Mouse (Mus musculus): ENCODE results near the gene Mpped2. TPM values are rescaled to one million over a fixed set of nuclear protein-coding genes. Genes with fewer than 3 reads are reported as not detected.

The Mpped2 gene
- polyA plus RNA-seq (2015; fragmentation: Nextera tagmentation; extraction: Ambion mirVana): 180 and 197 TPM in 2 replicates

DNA sequence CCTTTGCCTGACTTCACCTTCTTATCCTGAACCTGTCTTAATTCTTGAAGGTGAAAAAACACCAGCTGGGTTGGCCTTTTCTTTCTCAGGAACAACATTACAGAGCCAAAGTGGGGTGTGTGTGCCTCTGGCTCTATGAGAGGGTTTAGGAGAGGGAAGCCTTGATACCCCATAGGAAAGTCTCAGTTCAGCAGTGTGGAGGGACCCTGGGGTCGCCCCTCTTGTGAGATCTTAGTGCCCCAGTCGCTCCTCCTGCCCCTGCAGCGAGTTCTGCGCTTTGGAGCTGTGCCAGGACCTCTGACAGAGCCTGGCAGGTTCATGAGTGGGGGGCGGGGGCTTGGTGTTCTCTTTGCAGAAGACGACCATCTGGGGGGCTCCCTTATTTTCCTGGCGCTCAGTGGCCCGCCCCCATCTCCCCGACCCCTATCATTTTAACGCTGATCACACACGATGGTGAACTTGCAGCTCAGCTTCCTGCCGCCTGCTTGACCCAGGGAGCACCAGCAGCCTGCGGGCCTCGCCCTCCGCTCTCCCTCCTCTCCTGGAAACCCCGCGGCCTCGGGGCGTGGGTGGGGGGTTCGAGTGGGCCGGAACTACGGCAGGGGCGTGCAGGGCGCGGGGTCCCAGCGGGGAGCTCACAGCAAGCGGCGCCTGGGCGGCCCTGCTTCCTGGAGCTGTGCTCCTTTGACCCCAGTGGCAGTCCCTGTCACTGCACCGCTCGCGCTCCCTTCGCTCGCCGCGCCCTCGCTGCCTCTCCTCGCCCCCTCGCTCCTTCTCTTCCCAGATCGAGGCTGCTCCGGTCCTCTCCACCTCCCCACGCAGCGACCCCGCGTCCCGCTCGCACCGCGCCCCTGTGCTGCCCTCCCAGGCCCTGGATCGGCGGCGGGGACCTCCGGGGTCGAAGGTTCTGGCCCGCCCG, at the start of gene Mpped2:
Gene Mpped2, plus strand, starts transcription at position 487 of the 919 bp plus-strand sequence.
- peaks cover 41% of the 10 kb centered on the region for H3K4me1 ChIP-seq
- peak; percentile 61 for ATAC-seq
- peak within 1 kb of the TSS; percentile 89 for H3K4me2 ChIP-seq
- H3K27me3 ChIP-seq: no peaks in the 10 kb centered on the region
- H3K27ac ChIP-seq: peak within 1 kb of the TSS; percentile 99
- H3K9me3 ChIP-seq (replicated peaks): no peaks in the 10 kb centered on the region
- peak within 1 kb of the TSS; percentile 100 for H3K9ac ChIP-seq
- H3K36me3 ChIP-seq (ENCODE audit: poor library complexity, severe bottlenecking): no peaks in the 10 kb centered on the region
- WGBS: under 1% methylated on average over 40 of the region's 56 CpGs
- H3K4me3 ChIP-seq: peak within 1 kb of the TSS; percentile 82

DNA sequence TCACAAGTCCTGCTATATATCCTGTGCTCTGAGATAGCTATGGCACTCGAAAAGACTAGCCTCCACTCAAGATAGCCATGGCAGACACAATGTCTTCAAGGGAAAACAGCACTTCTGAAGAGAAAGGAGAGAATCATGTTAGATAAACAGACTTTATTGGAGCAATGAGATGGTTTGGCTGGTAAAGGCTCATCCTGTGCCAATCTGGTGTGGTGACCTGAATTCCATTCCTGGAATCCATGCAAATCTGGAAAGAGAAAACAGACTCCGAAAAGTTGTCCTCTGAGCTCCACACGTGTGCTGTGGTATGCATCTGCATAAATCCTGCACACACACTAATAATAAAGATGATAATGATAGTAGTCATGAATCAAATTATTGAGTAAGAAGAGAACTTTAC, 48.3 kb upstream of the Mpped2 start:
- Histone ChIP-seq H3K27ac (no peak overlapping the region), H3K9me3 (replicated peaks) (no peaks in the 10 kb centered on the region), H3K4me3 (no peak overlapping the region), H3K4me1 (peaks cover 13% of the 10 kb centered on the region), H3K4me2 (no peak overlapping the region), H3K27me3 (no peaks in the 10 kb centered on the region), H3K9ac (no peak overlapping the region), H3K36me3 (ENCODE audit: poor library complexity, severe bottlenecking) (no peaks in the 10 kb centered on the region)
- ATAC-seq: no peak
- WGBS: 89% methylated on average over 3 of the region's 3 CpGs

DNA sequence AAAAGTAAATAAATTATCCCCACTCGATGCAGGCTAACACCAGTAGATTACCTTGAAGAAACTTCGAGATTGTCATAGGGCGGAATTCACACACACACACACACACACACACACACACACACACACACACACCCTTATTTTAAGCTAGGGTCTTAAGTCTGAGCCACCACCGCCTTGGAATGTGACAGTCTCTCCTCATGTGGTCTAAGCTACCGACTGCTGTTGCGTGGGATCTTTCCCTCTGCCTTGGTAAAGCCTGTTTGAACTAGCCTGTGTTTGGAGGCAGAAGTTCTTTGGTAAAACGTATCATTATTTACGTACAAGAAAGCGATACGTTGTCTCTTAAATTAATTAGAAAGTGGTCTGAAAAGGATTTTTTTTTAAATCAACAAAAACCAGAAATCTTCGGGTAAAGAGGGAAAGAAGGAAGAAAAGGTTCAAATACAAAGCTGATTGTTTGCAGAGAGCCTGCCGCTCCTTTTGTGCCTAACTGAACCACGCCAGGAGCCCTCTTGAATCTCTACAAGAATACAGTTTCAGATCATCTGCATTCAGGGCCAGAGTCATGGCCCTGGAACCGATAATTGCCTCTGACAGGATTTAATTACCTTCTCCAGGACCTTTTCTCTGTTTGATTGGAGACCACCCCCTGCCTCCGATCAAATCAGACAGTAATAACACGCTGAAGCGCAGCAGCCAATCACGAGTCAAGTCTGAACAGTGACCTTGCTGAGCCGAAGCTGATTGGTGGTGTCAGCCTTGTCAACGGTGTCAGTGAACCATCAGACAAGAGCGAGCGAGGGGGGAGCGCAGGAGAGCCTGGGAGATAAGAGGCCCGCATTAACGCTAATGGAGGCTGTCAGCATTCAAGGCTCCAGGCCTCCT, 43.1 kb upstream of the Mpped2 start:
- WGBS: 4% methylated on average over 25 of the region's 25 CpGs
- peak overlapping the region; percentile 55 for H3K4me2 ChIP-seq

DNA sequence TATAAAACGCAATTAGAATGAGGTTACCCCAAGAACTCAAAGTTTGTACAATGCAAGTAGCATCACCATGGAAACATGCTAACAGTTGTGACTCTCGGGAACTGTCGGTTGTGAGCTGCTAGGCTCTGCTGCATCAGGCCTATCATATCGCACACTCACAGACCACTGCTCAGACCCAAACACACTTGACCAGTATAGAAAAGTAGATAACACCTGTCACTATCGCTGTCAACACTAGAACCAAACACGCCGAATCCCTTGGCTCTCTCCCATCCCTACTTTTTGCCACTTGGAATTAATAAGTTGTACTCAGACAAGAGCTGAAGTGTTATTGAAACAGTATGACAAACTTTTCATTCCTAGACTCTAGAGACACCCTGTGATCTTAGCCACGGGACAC, 40.9 kb upstream of the Mpped2 start:
- ATAC-seq: no peak
- Histone ChIP-seq H3K4me3 (no peak overlapping the region), H3K4me2 (no peak overlapping the region), H3K36me3 (ENCODE audit: poor library complexity, severe bottlenecking) (no peaks in the 10 kb centered on the region), H3K27me3 (no peaks in the 10 kb centered on the region), H3K9ac (no peak overlapping the region), H3K27ac (no peak overlapping the region), H3K9me3 (replicated peaks) (no peaks in the 10 kb centered on the region), H3K4me1 (peaks cover 27% of the 10 kb centered on the region)
- 64% methylated on average over 8 of the region's 8 CpGs for WGBS

More for the DNA sequence above, 43.1 kb upstream of the Mpped2 start:
- Histone ChIP-seq H3K27ac (peak overlapping the region; percentile 87), H3K27me3 (no peaks in the 10 kb centered on the region), H3K36me3 (ENCODE audit: poor library complexity, severe bottlenecking) (no peaks in the 10 kb centered on the region), H3K4me3 (peak overlapping the region; percentile 37), H3K9ac (peak overlapping the region; percentile 51), H3K9me3 (replicated peaks) (no peaks in the 10 kb centered on the region), H3K4me1 (peaks cover 25% of the 10 kb centered on the region)
- peak; percentile 99 for ATAC-seq

DNA sequence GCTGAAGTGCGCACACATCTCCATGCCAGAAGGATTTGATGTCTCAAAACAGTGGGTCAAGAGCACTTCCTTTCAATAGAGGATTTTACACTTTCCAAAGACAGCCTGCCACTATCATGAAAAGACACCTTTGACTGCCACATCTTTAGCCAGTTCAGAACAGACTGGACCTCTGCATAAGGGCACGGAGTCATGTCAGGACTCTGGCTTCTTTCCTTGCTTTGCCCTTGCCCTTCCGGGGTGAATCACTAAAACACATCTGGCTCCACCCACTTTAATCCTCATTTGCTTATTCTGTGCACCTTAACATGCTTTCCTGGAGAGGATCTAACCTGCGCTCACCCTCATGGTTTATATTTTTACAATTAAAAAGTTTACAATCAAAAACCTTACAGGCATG, 40.3 kb upstream of the Mpped2 start:
- Histone ChIP-seq H3K27ac (no peak overlapping the region), H3K9me3 (replicated peaks) (no peaks in the 10 kb centered on the region), H3K27me3 (no peaks in the 10 kb centered on the region), H3K9ac (no peak overlapping the region), H3K4me3 (no peak overlapping the region), H3K4me2 (no peak overlapping the region), H3K36me3 (ENCODE audit: poor library complexity, severe bottlenecking) (no peaks in the 10 kb centered on the region), H3K4me1 (peaks cover 27% of the 10 kb centered on the region)
- no peak for ATAC-seq
- 80% methylated on average over 4 of the region's 4 CpGs for WGBS

DNA sequence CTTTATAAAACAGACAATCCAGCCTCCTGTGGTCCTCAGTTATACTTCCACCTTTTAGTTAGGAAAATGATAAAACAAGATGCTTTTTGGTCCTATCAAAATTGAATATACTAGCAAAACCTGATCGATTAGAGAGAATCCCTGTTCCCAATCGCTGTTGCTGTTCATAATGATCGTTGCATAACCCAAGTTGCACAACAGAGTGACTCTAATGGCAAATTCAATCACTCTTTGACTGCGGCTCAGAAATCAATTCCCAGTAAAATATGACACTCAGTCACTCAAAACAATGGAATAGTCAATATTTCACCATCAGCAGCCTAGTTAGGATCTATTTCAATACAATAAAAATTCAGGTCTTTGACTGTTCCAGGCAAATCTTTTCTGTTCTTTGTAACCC, 39.8 kb upstream of the Mpped2 start:
- Histone ChIP-seq H3K36me3 (ENCODE audit: poor library complexity, severe bottlenecking) (no peaks in the 10 kb centered on the region), H3K4me2 (no peak overlapping the region), H3K4me1 (peaks cover 27% of the 10 kb centered on the region), H3K9me3 (replicated peaks) (no peaks in the 10 kb centered on the region), H3K4me3 (no peak overlapping the region), H3K9ac (no peak overlapping the region), H3K27ac (no peak overlapping the region), H3K27me3 (no peaks in the 10 kb centered on the region)
- WGBS: 93% methylated on average over 4 of the region's 4 CpGs
- no peak for ATAC-seq

DNA sequence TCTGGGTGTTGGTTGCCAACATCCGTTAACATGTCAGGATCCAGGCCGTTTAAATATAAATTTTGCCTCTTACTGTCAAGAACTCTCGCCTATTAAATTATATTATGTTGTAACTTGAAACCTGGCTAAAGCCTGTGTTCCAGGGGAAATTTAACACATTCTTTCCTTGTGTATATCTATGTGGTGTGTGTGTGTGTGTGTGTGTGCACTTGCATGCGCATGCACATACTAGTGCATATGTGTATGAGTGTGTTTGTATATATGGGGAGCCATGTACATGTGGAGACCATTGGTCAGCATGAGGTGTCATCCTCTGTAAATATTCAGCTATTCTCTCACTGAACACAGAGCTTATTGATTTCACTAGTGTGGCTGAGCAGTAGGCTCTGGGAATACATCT, 37.8 kb upstream of the Mpped2 start:
- H3K36me3 ChIP-seq (ENCODE audit: poor library complexity, severe bottlenecking): no peaks in the 10 kb centered on the region

DNA sequence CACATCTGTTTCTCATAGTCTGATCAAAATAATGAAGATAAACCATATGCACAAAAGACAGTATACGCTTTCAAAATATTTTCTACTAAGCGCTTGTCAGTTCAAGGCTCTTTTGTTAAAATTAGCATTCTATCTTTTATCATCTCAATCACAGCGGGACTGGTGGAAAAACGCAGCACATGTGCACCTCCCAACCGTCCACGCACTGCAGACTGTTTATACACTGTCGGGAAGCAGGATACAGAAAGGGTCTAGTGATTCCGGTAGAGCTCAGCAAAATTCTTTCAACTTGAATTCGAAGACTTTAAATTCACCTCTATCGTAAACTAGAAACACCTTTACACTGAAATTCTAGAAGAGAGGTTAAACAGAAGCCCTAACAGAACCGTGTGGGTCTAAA, 27.8 kb upstream of the Mpped2 start:
- Histone ChIP-seq H3K27ac (no peak overlapping the region), H3K4me2 (no peak overlapping the region), H3K9me3 (replicated peaks) (no peaks in the 10 kb centered on the region), H3K27me3 (no peaks in the 10 kb centered on the region), H3K4me3 (no peak overlapping the region), H3K4me1 (no peaks in the 10 kb centered on the region), H3K36me3 (ENCODE audit: poor library complexity, severe bottlenecking) (no peaks in the 10 kb centered on the region), H3K9ac (no peak overlapping the region)
- ATAC-seq: 0 out of 2 replicates have a peak, but pooled peaks have one; percentile 53
- WGBS: 70% methylated on average over 11 of the region's 11 CpGs

More for the DNA sequence above, 37.8 kb upstream of the Mpped2 start:
- no peak for ATAC-seq
- WGBS: 71% methylated on average over 4 of the region's 4 CpGs
- Histone ChIP-seq H3K9me3 (replicated peaks) (no peaks in the 10 kb centered on the region), H3K4me1 (peaks cover 14% of the 10 kb centered on the region; the same call in 1 of the 2 replicates), H3K9ac (no peak overlapping the region), H3K27ac (no peak overlapping the region), H3K4me3 (no peak overlapping the region), H3K27me3 (no peaks in the 10 kb centered on the region), H3K4me2 (no peak overlapping the region)

DNA sequence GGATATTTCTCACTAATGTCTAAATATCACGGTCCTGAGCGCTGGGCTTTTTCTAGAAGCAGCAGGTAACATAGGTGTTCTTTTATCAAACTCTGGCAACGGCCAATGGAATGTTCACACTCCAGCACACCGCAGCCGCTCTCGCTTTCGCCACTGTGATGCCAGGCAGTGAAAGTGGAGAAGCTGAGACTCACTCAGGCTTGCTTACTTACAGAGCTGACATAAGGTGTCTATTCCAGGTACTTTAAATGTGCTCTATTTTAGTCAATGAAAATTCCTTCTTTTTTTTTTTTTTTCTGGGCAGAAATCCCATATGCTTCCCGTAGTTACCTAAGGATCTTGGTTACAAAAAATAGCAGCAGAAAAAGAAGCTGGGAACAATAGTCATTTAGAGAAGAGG, 18.8 kb upstream of the Mpped2 start:
- H3K27ac ChIP-seq: no peak overlapping the region
- no peak overlapping the region for H3K4me3 ChIP-seq
- no peaks in the 10 kb centered on the region for H3K36me3 ChIP-seq (ENCODE audit: poor library complexity, severe bottlenecking)
- 84% methylated on average over 8 of the region's 8 CpGs for WGBS
- no peak for ATAC-seq
- H3K4me2 ChIP-seq: no peak overlapping the region
- H3K4me1 ChIP-seq: peaks cover 8% of the 10 kb centered on the region
- H3K9ac ChIP-seq: no peak overlapping the region
- no peaks in the 10 kb centered on the region for H3K27me3 ChIP-seq
- H3K9me3 ChIP-seq (replicated peaks): no peaks in the 10 kb centered on the region

DNA sequence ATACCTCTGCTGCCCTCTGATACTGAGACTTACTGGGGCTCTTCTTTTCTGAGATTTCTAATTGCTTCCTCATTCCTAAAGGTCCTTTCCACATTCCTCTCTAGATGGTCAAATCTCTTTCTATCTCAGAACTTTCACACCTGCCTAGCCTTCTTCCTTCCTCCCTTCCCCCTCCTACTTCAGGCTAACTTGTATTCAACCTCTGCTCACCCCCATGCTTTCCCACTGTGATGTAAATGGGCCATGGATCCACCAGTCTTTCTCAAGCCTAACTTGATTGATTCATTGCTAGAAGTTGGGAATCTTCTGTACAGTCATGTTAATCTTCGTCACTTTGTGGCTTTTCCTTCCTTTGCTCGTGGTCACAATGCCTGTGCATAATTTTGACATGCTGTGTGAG, 15.6 kb upstream of the Mpped2 start:
- no peak overlapping the region for H3K27ac ChIP-seq
- H3K9me3 ChIP-seq (replicated peaks): no peaks in the 10 kb centered on the region
- no peak overlapping the region for H3K4me2 ChIP-seq
- H3K4me1 ChIP-seq: peaks cover 9% of the 10 kb centered on the region
- H3K4me3 ChIP-seq: no peak overlapping the region
- no peaks in the 10 kb centered on the region for H3K36me3 ChIP-seq (ENCODE audit: poor library complexity, severe bottlenecking)
- no peaks in the 10 kb centered on the region for H3K27me3 ChIP-seq
- H3K9ac ChIP-seq: no peak overlapping the region
- ATAC-seq: no peak
- WGBS: 65% methylated on average over 2 of the region's 2 CpGs

DNA sequence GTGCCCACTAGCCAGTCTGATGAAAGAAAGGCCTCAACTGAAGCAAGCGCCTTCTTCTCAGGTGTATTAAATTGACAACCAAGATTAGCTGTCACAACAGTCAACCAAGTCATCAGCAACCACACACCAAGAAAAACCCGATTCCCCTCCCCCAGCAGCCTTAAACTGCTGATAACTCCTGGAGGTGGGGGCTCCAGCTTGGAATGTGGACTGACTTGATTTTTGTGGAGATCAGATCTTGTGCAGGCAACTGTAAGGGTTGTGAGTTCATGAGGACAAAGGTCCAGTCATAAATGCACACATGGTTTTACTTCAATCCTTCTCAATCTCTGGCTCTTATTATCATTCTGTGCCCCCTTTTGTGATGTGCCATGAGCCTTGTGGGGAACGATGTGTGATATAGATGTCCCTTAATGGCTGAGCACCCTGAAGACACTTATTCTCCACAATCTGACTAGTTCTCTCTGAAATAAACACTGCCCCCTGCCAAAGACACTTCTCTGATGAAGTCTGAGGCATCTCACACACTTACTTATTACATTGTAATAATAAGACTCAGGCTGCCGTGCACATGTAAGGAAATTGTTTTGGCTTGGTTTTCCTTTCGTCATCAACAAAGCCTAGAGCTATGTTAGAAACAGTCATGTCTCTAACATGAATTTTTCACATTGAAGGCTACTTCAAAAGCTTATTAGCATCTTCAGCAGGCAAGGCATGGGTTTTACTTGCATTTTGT, 13.2 kb upstream of the Mpped2 start:
- no peak for ATAC-seq
- no peak overlapping the region for H3K4me3 ChIP-seq
- no peaks in the 10 kb centered on the region for H3K27me3 ChIP-seq
- H3K27ac ChIP-seq: no peak overlapping the region
- H3K36me3 ChIP-seq (ENCODE audit: poor library complexity, severe bottlenecking): no peaks in the 10 kb centered on the region
- 87% methylated on average over 5 of the region's 5 CpGs for WGBS
- H3K9ac ChIP-seq: no peak overlapping the region
- peaks cover 21% of the 10 kb centered on the region for H3K4me1 ChIP-seq
- H3K4me2 ChIP-seq: no peak overlapping the region
- no peaks in the 10 kb centered on the region for H3K9me3 ChIP-seq (replicated peaks)

Measured in forebrain, embryonic 13.5 days (tissue).